Mouse (Mus musculus): Measurements from ENCODE around the gene Pex11a.

The Pex11a gene

GRCm38 (mm10) chr7:79736511-79736910, 6.4 kb downstream of the Pex11a start:
- no peak for DNase-seq (ENCODE audit: low read depth)

GRCm38 (mm10) chr7:79734563-79734962, 8.4 kb downstream of the Pex11a start:
- no peak for DNase-seq (ENCODE audit: low read depth)

GRCm38 (mm10) chr7:79732622-79733021, 10.3 kb downstream of the Pex11a start, which contains the start of gene Plin1:
Gene Plin1, minus strand, starts transcription at chr7:79732903.
- no peak for DNase-seq (ENCODE audit: low read depth)

- DNase-seq (ENCODE audit: low read depth): no peak
These were observed 11.5 kb downstream of the Pex11a start for GRCm38 (mm10) chr7:79731438-79731837.

GRCm38 (mm10) chr7:79729743-79730370, 13.1 kb downstream of the Pex11a start:
- peak; percentile 49 for DNase-seq (ENCODE audit: low read depth)

GRCm38 (mm10) chr7:79729169-79729568, 13.8 kb downstream of the Pex11a start:
- DNase-seq (ENCODE audit: low read depth): peak; percentile 63

- peak; percentile 81 for DNase-seq (ENCODE audit: low read depth)
These were observed 14.7 kb downstream of the Pex11a start for GRCm38 (mm10) chr7:79728219-79728618.

GRCm38 (mm10) chr7:79727091-79727490, 15.8 kb downstream of the Pex11a start:
- peak; percentile 63 for DNase-seq (ENCODE audit: low read depth)

GRCm38 (mm10) chr7:79721386-79721977, 21.4 kb downstream of the Pex11a start:
- no peak for DNase-seq (ENCODE audit: low read depth)

GRCm38 (mm10) chr7:79715187-79715981, 27.5 kb downstream of the Pex11a start, which contains the start of gene Kif7:
Gene Kif7, minus strand, starts transcription at chr7:79715720.
- peak; percentile 72 for DNase-seq (ENCODE audit: low read depth)

GRCm38 (mm10) chr7:79710831-79711230, 32.1 kb downstream of the Pex11a start:
- DNase-seq (ENCODE audit: low read depth): no peak

GRCm38 (mm10) chr7:79710130-79710607, 32.8 kb downstream of the Pex11a start:
- DNase-seq (ENCODE audit: low read depth): no peak

- no peak for DNase-seq (ENCODE audit: low read depth)
These were observed 37.7 kb downstream of the Pex11a start for GRCm38 (mm10) chr7:79705210-79705609.

GRCm38 (mm10) chr7:79702755-79703154, 40.2 kb downstream of the Pex11a start:
- no peak for DNase-seq (ENCODE audit: low read depth)

- DNase-seq (ENCODE audit: low read depth): no peak
These were observed 46.4 kb downstream of the Pex11a start for GRCm38 (mm10) chr7:79696495-79696894.

All from 416B (cell line).